Mouse (Mus musculus) T-cell, adult 2 months (primary cell): Measurements from ENCODE around the gene Skap1.
"Not testable (repeated sequence)": the region's sequence is repeated elsewhere in the genome, so short reads cannot be mapped to it uniquely, and the experiment has no call there.

Experiments used
- DNase-seq: peaks from one replicate; pipeline ENCODE4 v3.0.0; 2022; ENCODE audit warnings: low spot score

Skap1 gene

GRCm38 (mm10) chr11:96755298-96755697 is 290.9 kb downstream of the Skap1 start:
- no peak for DNase-seq

- DNase-seq = no peak
Observed at GRCm38 (mm10) chr11:96757421-96757820, 293.0 kb downstream of the Skap1 start.

- DNase-seq = no peak
Observed at GRCm38 (mm10) chr11:96758402-96758801, 294.0 kb downstream of the Skap1 start.

GRCm38 (mm10) chr11:96760042-96760441 is 295.6 kb downstream of the Skap1 start:
- peak; percentile 64 for DNase-seq

- DNase-seq = no peak
Observed at GRCm38 (mm10) chr11:96761984-96762383, 297.6 kb downstream of the Skap1 start.

- DNase-seq = no peak
Observed at GRCm38 (mm10) chr11:96762742-96763470, 298.5 kb downstream of the Skap1 start.

GRCm38 (mm10) chr11:96764511-96765350 is 300.3 kb downstream of the Skap1 start:
- no peak for DNase-seq

- no peak for DNase-seq
Observed at GRCm38 (mm10) chr11:96765645-96766044, 301.3 kb downstream of the Skap1 start.

GRCm38 (mm10) chr11:96766555-96766954 is 302.2 kb downstream of the Skap1 start:
- DNase-seq = no peak

- no peak for DNase-seq
Observed at GRCm38 (mm10) chr11:96767096-96767495, 302.7 kb downstream of the Skap1 start.

- DNase-seq = no peak
Observed at GRCm38 (mm10) chr11:96768240-96768639, 303.8 kb downstream of the Skap1 start.

GRCm38 (mm10) chr11:96771274-96771975 is 307.0 kb downstream of the Skap1 start:
- no peak for DNase-seq

- no peak for DNase-seq
Observed at GRCm38 (mm10) chr11:96772413-96772812, 308.0 kb downstream of the Skap1 start.

- no peak for DNase-seq
Observed at GRCm38 (mm10) chr11:96774536-96774935, 310.1 kb downstream of the Skap1 start.

GRCm38 (mm10) chr11:96775063-96775462 is 310.7 kb downstream of the Skap1 start:
- no peak for DNase-seq

GRCm38 (mm10) chr11:96775665-96776064 is 311.3 kb downstream of the Skap1 start:
- no peak for DNase-seq

GRCm38 (mm10) chr11:96776068-96776467 is 311.7 kb downstream of the Skap1 start:
- DNase-seq = no peak

GRCm38 (mm10) chr11:96776968-96777962 is 312.9 kb downstream of the Skap1 start, which contains the start of gene Snx11:
TSS of gene Snx11 (minus strand) at chr11:96777559.
- peak; percentile 92 for DNase-seq

GRCm38 (mm10) chr11:96778061-96778627 is 313.8 kb downstream of the Skap1 start:
- DNase-seq = not testable (repeated sequence)

GRCm38 (mm10) chr11:96780306-96780705 is 315.9 kb downstream of the Skap1 start:
- DNase-seq = no peak

- DNase-seq = peak; percentile 11
Observed at GRCm38 (mm10) chr11:96781425-96781824, 317.0 kb downstream of the Skap1 start.
